Mouse (Mus musculus) ovary, postnatal 10 days (tissue): ENCODE data around the gene Cdkl3.

ENCODE experiments used
- DNase-seq: peaks from one replicate; pipeline ENCODE4 v3.0.0; 2022; ENCODE audit warnings: low spot score

Cdkl3 gene

GRCm38 (mm10) chr11:52011541-52011940 lies 7.5 kb downstream of the Cdkl3 start:
- DNase-seq: no peak

DNA sequence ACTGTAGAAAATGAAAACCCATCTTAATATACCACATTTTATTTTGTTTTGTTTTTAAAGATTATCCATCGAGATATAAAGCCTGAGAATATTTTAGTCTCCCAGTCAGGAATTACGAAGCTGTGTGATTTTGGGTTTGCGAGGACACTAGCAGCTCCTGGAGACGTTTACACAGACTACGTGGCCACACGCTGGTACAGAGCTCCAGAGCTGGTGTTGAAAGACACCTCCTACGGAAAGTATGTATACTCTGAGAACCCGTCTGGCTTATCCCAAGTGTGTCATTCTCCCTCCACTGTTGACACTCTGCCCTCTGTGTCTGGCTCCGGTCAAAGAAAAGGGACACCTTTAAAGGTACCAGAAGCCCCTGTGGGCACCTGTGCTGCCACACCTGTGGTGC lies 14.2 kb downstream of the Cdkl3 start:
- no peak for DNase-seq

DNA sequence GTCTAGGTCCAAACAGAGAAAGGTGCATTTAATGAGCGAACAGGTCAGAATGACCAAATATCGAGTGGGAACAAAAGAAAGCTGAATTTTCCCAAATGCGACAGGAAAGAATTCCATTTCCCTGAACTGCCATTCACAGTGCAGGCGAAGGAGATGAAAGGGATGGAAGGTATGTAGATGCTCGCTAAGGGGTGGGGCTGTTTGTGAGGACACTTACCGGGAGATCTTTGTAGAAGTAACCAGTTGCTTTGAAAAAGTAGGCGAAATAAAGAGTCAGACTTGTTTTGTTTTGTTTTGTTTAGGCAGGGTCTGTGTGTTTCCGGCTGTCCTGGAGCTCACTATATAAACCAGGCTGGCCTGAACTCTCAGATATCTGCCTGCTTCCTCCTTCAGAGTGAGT lies 28.3 kb downstream of the Cdkl3 start:
- no peak for DNase-seq

DNA sequence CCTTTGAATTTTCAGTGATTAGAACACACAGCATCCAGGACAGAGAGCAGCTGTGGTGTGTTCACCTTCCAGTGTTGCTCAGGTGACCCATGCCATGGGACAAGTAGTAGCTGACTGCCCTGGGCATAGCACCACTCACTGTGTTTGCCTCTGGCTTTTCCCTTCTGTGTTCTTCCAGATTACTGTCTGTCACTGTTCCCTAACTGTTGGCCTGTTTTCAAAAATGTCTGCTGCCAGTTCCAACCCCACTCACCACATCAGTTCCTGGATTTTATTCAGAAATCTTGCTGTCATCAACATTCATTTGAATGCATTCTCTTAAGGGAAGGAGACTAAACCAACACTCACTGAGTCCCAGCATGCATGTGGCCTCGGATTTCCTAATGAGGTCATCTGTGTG lies 29.9 kb downstream of the Cdkl3 start:
- DNase-seq: no peak

DNA sequence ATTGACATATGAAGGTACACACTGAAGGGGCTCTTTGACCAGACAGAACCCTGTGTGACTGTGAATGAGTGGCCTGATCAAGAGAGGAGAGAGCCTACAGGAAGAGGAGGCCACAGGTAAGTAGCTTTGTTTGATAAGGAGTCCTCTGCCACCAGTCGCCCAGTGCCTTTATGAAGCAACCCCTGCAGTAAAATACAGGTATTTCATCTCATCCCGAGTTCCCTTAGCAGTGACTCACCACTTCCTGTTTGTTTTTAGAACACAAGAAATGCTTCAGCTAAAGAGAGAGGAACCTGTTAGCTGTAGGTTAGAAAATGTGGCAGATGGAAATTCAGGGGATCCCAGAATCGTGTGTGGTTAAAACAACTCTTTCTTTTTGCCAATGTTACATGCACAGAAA lies 31.9 kb downstream of the Cdkl3 start:
- DNase-seq: no peak

DNA sequence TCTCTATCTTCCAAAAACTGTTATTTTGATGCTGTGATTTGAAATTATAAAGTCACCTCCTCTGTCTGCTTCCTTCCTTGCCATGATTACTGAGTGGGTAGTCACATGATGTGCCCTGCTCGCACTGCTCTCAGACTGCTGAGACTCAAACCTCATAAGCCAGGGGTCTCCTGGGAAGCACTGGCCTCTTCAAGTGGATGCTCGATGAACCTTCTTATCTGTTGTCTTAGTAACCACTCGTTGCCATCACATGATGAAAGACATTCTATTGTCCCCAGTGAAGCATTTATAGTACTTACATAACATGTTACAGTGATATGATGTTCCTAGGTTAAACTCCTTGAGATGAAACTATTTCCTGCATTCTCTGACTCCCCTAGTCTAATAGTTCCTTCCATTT lies 33.6 kb downstream of the Cdkl3 start:
- no peak for DNase-seq

DNA sequence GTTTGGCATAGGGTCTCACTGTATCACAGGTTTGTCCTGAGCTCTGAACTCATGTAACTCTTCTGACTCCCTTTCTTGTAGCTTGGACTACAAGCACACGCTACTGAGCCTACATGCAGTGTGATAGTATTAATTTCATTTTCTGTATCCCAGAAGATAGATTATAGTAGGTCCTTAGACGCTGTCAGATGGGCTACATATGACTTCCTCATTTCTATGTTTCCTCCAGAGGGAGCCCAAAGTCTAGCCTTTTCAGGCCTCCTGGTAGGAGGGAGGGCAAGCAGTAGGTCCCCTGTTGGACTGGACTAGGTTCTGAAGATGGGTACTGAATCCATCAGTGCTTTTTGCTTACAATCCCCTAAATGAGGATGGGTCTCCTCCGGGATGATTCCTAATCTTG lies 39.2 kb downstream of the Cdkl3 start:
- DNase-seq: no peak

DNA sequence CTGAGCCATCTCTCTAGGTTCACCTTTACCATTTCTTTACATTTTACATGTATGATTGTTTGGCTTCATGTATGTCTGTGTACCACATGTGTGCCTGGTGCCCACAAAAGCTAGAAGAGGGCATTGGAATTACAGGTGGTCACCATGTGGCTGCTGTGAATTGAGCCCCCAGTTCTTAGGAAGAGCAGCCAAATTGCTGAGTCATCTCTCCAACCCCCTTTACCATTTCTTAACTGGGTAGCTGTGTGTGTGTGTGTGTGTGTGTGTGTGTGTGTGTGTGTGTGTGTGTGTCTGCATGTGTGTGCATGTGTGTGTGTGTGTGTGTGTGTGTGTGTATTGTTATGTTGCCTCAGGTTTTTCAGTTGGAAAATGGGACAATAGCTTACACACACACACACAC lies 40.1 kb downstream of the Cdkl3 start:
- DNase-seq: no peak

DNA sequence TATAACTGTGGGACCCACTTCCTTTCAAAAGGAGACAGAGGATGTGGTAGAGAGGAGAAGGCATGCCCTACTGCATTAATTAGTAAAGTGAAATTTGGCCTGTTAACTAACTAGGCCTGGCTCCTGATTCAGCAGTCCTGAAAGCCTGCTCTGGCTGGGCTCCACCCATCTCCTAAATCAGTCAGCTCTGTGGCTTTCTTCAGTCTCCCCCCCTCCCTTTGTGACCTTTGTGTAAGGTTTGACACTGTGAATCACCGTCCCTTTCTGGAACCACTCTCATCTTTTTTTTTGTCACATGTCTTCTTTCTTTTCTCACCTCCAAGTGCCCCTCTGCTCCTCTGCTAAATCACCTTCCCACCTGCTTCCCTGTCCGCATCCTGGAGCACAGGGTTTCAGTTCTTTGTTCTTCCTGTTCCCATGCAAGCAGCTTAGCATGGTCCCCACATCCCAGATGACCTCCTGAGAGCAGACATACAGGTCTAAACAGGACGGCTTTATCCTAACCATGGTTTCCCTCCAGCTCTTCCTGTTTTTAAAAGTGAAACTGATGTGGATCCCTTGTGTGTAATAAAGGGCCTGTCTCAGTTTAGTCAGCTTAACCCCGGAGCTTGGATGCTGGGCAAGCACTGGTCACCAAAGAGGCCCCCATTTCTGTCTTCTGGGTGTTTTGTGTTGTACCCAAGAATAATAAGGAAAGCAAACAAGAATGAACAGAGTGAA lies 42.6 kb downstream of the Cdkl3 start:
- no peak for DNase-seq

- DNase-seq: no peak
Measured at GRCm38 (mm10) chr11:52053371-52053770, 49.4 kb downstream of the Cdkl3 start.

GRCm38 (mm10) chr11:52054728-52055127 lies 50.7 kb downstream of the Cdkl3 start:
- no peak for DNase-seq

DNA sequence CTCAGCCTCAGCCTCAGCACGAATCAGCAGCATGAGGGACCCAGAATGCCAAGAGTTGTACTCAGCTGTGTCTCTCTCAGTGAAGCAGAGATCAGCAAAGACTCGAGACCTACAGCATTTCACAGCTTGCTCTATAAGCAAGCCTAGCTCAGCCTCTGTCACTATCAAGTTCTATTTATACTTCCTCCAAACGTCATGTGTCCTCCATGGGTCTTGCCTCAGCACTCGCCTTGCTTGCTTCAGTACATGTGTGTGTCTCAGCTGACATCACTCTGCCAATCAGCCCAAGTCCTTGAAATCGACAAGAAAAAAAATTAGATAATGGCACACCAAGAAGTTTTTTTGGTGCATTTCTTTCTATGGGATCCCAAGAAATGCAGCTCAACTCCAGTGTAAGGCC lies 52.2 kb downstream of the Cdkl3 start:
- no peak for DNase-seq

DNA sequence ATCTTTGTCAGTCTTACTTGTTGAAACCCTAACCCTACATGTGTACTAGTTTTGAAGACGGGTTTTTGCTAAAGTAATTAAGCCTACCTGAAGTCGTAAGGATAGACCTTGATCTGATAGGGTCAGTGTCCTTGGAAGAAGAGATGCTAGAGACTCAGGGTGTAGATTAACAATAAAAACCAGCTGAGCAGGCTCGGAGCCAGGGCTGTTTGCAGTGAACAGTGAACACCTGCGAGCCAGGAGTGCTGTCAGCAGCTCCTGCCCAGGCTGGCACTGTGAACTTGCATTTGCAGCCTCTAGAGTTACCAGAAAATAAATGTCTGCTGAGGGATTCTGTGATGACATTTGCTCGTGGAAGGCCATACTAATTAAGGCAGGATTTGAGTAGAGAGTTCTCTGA lies 55.0 kb downstream of the Cdkl3 start:
- no peak for DNase-seq

GRCm38 (mm10) chr11:52060315-52060714 lies 56.3 kb downstream of the Cdkl3 start:
- DNase-seq: no peak

GRCm38 (mm10) chr11:52062406-52062805 lies 58.4 kb downstream of the Cdkl3 start:
- DNase-seq: no peak

GRCm38 (mm10) chr11:52064398-52064797 lies 60.4 kb downstream of the Cdkl3 start:
- DNase-seq: no peak

GRCm38 (mm10) chr11:52065841-52066240 lies 61.8 kb downstream of the Cdkl3 start:
- DNase-seq: no peak

DNA sequence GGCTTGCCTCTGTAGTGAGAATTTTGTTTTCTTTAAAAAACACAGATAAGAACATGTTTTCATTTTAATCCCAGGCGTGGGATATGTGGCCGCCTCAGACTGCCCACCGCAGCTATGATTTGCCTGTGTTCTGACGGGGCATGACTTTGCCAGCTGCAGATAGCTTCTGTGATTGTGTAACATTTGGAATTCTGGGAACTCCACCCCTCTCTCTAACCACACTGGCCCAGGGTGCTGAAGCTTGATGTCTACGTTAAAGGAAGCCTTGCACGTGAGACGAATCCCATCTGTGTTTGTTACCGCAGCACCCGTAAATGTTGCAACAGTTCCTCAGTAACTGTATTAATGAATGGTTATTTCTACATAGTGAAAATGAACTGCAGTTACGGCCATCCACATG lies 67.7 kb downstream of the Cdkl3 start:
- no peak for DNase-seq

DNA sequence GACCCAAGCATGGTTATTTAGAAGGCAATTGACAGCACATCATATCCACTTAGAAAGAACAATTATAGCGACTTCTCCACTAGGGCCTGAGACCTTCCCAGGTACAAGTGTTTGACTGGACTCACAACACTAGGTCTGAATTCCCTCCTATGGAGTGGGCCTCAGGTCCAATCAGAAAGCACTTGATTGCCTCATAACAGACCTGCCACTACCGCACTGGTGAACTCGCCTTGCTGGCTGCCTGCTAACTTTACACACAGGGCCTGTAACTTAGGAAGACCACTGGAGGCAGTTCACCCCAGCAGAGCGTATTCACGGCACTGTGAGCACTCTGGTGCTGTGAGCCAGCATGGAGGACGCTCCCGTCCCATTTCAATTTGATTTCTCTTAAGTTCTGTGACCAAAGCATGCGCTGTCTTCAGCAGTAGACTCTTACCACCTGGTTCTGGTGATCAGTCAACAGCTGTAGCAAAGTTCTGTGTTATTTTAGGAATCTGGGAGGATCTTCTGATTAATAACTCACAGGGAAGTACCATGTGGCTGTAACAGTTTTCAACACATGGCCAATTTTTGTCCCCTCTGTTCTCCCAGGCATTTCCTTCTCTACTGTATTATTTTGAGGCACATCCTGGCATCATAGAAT lies 69.6 kb downstream of the Cdkl3 start:
- DNase-seq: no peak

GRCm38 (mm10) chr11:52074626-52075470 lies 70.8 kb downstream of the Cdkl3 start:
- no peak for DNase-seq

GRCm38 (mm10) chr11:52075794-52076633 lies 72.0 kb downstream of the Cdkl3 start:
- DNase-seq: no peak

DNA sequence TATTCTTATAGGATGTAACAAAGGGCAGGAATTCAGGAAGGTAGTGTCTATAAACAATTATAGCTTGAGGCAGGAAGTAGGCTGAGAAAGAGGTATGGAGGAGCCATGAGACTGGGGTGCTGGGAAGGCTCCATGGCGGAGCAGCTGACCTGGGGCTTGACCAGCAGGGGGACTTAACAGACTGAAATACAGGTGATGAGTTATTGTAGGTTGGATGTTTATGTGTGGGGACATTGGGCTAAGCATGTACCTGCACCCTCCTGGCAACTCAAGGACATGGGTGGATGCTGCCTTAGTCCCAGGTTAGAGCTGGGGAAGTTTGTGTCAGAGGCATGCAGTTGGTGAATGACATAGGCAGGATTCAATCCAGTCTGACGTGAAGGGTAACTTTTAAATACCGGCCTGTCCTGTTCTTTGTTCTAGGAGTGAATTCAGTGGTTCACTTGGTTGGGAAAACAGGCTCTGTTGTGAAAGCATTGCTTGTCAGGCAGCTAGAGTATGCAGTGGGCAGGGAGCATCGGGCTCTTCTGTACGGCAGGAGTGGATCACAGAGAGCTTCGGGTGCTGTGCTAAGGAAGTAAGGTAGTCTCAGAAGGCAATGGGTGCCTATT lies 72.8 kb downstream of the Cdkl3 start:
- no peak for DNase-seq
